Mouse (Mus musculus) left cerebral cortex, postnatal 4 days (tissue): Measurements from ENCODE around the gene Rad51b. TPM values are rescaled to one million over a fixed set of nuclear protein-coding genes. Genes with fewer than 3 reads are reported as not detected.

ENCODE experiments used
- DNase-seq: peaks from one replicate; pipeline ENCODE4 v3.0.0-alpha.2; 2022
- intact Hi-C: fragments of 180-260 bp; cut with DNase I; formaldehyde crosslinking; loops from one replicate; pipeline ENCODE4 v1.15.1; 2025
- total RNA-seq, 2 experiments: library from RNA; stranded (reverse); gene quantifications; 2 replicates each; pipeline ENCODE4 v1.2.3; 2021

Gene Rad51b
- total RNA-seq, 2 experiments from 2014 or later, result 0.56 to 0.84 TPM

DNA sequence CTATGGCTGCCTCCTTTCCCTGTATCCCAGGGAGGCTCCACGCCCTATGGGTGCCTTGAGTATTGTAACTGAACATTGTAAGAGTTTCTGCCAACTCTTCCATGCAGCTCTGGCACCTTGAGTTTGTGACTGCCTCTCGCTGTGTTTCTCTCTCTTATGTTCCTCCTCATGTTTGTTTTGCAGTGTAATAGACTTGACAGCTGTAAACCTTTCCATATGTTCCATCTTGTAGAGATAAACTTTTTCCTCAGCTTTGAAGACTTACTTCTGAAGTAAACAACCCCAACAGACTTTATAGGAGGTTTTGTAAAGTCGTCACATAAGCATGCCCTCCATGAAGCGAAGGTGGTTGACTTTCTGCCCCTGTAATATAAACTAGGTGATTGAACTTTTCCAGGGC is 134.1 kb downstream of the Rad51b start:
- intact Hi-C loops, result no loop called here
- DNase-seq, result no peak

DNA sequence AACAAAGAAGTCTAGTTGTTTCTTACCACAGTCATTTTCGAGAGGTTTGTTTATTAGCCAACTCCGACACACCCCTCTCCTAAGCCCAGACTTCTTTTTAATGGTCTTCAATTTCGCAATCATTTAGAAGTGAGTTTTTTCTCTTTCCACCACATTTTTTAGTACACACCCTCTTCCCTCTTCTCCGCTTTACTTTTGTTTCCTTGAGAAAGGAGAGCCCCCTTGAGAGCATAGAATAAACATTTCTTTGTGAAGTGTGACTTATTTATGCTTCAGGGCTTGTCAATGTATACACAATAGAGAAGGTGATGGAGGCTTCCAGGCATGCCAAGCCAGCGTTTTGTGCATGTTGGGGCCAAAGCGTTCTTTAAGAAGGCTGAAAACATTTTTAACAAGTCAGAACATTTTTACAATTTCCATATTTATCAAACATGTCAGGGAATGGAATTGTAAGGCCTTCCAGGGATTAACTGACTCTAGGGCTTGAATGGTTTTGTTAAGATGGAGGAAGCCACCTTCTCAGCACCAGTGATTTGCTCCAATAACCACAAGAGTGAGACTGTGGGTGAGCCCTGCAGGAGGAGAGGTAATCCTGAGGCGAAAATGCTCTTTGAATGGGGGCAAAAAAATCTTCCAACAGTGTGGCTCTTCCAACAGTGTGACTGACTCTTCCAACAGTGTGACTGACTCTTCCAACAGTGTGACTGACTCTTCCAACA is 136.8 kb downstream of the Rad51b start:
- intact Hi-C loops, result no loop called here
- no peak for DNase-seq

DNA sequence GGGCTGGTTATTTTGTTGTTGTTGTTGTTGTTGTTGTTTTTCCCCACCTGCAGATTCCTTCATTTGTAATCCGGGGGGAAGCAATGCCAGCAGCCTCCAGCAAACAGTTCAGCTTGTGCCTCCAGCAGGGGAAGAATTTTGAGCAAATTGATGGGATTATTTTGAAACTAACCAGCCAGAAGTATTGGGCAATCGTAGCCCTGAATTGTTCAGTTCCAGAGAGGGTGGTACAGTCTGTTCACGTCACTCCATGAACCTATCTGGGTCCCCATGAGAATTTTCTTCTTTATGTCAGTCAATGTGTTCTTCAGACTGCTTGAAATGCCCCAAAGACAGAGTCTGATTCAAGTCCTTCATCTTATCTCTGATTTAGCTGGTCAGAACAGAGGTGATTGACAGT is 138.4 kb downstream of the Rad51b start:
- intact Hi-C loops, result no loop called here
- DNase-seq, result no peak

DNA sequence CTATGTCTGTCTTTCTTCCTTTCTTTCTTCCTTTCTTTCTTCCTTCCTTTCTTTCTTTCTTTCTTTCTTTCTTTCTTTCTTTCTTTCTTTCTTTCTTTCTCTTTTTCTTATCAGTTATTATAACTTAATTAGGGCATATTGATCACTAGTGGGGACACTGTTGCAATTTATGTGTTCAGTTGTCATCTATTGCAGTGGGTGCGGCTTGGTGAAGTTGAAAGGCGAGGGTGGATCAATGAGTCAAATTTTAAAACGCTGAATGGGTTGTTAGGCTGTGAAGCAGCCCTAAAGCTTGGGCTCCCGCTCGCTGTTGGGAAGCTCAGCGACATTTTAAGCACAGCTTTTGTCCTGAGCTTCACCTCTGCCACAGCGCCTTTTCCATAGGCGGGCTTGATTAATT is 139.0 kb downstream of the Rad51b start:
- intact Hi-C loops, result no loop called here
- no peak for DNase-seq

DNA sequence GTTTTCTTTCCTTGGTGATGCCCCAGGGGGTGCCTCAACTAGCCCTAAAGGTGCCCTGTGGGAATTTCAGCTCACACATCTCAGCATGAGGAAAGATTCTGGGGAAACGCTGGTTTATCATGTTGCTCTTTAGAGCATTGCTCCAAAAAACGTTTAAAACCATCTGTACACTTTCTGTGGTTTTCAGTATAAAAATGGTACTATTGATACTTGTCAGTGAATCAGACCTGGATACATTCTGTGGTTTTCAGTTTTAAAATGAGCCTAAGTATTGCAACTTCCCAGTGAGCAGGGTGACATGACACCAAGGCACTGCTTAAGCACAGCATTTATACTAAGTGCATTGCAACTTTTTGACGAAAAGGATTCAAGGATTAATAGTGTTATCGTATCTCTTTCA is 139.8 kb downstream of the Rad51b start:
- intact Hi-C loops, result no loop called here
- DNase-seq, result no peak

DNA sequence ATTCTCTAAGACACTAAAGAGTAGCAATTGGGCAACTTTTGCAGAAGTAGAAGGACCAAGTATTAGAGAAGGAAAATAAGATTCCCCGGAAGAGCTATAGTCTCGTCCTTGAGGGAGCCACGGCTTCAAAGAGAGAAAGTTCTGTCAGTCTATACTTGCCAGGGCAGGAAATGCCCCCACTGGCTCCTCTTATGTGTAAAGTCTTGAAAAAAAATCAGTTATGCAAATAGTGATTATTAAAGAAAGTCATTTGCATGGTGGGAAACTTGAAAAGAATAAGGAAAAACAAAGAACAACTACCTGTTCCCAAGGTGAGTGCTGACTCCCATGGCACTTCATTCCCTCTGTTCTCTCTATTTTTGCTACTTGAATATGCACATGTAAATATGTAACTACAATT is 140.5 kb downstream of the Rad51b start:
- intact Hi-C loops, result no loop called here
- DNase-seq, result no peak

DNA sequence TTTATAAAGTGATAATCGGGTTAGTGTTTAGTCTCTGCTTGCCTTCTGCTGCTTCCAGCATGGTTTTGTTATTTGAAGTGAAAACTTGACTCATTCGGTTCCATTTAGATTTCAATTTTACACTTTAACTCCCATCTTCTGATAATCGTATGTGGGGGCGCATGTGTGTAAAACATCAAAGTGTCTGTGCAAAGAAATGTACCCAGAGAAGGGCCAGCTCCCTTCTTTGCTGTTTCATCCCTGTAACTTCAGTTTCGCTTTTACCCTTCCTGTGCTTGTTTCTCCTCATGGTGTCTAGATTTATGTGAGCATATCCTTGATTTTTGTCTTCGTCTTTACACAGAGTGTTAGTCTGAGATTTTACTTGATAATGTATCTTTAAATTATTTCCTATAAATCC is 142.9 kb downstream of the Rad51b start:
- intact Hi-C loops, result no loop called here
- DNase-seq, result no peak

- DNase-seq, result no peak
- intact Hi-C loops, result no loop called here
Measured at GRCm38 (mm10) chr12:79441210-79442005, 144.3 kb downstream of the Rad51b start.

DNA sequence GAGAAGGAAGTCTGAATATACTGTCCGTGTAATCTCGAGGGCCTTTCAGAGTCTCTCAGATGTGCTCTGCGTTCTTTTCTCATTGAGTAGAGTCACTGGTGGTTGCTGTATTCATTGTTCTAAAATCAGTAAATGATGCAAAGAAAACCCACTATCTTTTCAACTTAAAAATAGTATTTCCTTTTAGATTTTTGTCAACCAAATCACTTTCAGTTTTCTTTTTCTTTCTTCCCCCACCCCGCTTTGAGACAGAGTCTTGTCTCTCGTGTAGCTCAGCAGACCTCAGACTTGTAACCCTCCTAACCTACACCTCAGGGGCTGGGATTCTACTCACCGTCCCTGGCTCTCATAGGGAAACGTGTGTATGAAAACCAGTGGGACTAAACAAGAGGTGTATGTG is 145.0 kb downstream of the Rad51b start:
- DNase-seq, result no peak
- intact Hi-C loops, result no loop called here

DNA sequence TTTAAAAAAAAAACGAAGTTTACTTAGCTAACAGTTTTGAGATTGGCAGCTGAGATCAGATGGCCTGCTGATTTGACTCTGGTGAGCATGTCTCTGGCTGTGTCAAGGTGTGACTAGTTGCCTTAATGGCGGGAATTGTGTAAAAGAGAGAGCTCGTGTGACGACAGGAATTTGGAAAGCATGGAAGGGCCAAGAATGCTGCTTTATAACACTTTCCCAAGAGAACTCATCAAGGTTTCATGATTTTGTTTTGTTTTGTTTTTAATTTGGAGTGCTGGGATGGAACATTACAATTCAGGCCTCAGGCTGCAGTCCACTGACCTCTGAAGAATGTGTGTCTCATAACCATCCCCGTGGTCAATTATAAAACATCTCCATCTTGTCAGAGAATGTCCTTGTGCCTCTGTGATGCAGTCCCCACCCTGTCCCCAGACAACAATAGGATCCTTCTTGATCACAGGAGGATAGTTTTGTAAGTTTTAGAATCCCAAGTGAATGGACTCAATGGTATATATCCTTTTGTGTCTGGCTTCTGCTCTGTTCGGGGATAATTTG is 145.8 kb downstream of the Rad51b start:
- intact Hi-C loops, result no loop called here
- no peak for DNase-seq

GRCm38 (mm10) chr12:79444646-79445045 is 147.6 kb downstream of the Rad51b start:
- intact Hi-C loops, result no loop called here
- no peak for DNase-seq

- DNase-seq, result no peak
- intact Hi-C loops, result no loop called here
Measured at GRCm38 (mm10) chr12:79447039-79447438, 150.0 kb downstream of the Rad51b start.

DNA sequence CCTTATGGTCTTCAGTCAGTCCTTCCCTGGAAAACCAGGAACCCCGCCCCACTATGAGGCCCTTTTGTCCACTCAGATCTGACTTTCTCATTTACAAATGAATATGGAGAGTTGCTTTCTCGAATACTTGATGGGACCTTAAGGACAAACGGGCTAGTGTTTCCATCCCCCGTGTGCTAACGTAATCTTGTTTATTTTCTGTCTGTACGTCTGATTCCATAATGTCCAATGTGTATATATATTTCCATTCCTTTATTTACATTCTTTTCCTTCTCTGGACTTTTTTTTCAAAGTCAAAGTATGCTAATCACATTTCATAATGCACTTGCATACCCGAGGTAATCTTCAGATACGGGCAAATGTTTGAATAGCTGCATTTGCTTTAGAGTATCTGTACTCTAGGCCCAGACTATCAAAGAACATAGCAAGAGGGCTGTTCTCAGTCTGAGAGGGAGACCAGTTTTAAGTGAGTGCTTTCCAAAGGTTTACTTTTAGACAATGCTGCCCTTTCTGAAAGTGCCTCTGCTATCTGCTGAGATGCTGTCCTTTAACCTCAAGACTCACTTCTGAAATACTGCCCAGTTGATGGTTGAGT is 152.8 kb downstream of the Rad51b start:
- intact Hi-C loops, result no loop called here
- no peak for DNase-seq

- intact Hi-C loops, result no loop called here
- no peak for DNase-seq
Measured at GRCm38 (mm10) chr12:79452882-79453281, 155.8 kb downstream of the Rad51b start.

- no peak for DNase-seq
Measured at GRCm38 (mm10) chr12:79454017-79454416, 156.9 kb downstream of the Rad51b start.

GRCm38 (mm10) chr12:79455061-79455847 is 158.2 kb downstream of the Rad51b start:
- intact Hi-C loops, result no loop called here
- DNase-seq, result no peak

More at GRCm38 (mm10) chr12:79454017-79454416, 156.9 kb downstream of the Rad51b start:
- intact Hi-C loops, result no loop called here

GRCm38 (mm10) chr12:79455848-79456164 is 158.7 kb downstream of the Rad51b start:
- no peak for DNase-seq
- intact Hi-C loops, result no loop called here

- intact Hi-C loops, result no loop called here
- DNase-seq, result no peak
Measured at GRCm38 (mm10) chr12:79456251-79456650, 159.2 kb downstream of the Rad51b start.

DNA sequence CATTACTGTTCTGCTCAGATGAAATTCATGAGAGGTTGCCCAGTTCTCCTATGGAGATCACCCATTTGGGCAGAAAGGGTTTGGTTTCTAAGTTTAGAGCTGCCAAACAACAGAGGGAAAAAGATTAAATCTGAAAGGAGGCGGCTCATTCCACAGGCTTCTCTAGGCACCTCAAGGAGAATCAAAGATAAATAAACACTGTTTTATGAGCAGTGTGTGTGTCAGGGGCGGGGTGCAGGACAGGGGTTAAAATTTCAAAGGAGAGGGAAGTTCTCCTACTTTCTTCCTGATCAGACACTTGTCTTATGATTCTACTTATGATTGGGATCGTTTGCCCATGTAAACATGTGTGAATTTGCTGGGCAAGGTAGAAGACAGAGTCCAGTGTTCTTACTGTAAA is 166.3 kb downstream of the Rad51b start:
- intact Hi-C loops, result no loop called here
- no peak for DNase-seq

- DNase-seq, result no peak
- intact Hi-C loops, result no loop called here
Measured at GRCm38 (mm10) chr12:79470113-79470512, 173.0 kb downstream of the Rad51b start.

- intact Hi-C loops, result no loop called here
- no peak for DNase-seq
Measured at GRCm38 (mm10) chr12:79471868-79472267, 174.8 kb downstream of the Rad51b start.
